Mouse (Mus musculus) hindbrain, postnatal 0 days (tissue): ENCODE results near the gene Satb2. TPM values are rescaled to one million over a fixed set of nuclear protein-coding genes. Genes with fewer than 3 reads are reported as not detected.
A peak's percentile ranks its signal among the peaks of the same experiment; 100 is the strongest.

Source experiments
- ATAC-seq: fragments of 200-750 bp; cut with Nextera tagmentation; 2 replicates; pipeline ENCODE4 v1.8.0; 2017; ENCODE audit warnings: mild to moderate bottlenecking, moderate TSS enrichment, moderate library complexity
- DNase-seq: peaks from one replicate; pipeline ENCODE4 v3.0.0-alpha.2; 2015; ENCODE audit warnings: low spot score
- H3K27ac ChIP-seq: fragments of 300-500 bp; sonication (generic); 2 replicates; pipeline ENCODE4 v1.5.1; 2014; ENCODE audit warnings: mild to moderate bottlenecking
- H3K27me3 ChIP-seq: fragments of 300-500 bp; sonication (generic); 2 replicates; pipeline ENCODE4 v1.6.1; 2014; ENCODE audit warnings: low read length, mixed read lengths; ENCODE audit not compliant: insufficient read depth
- H3K36me3 ChIP-seq: fragments of 300-500 bp; sonication (generic); 2 replicates; pipeline ENCODE4 v1.6.1; 2014; ENCODE audit warnings: low read length, mixed read lengths; ENCODE audit not compliant: insufficient read depth
- H3K4me1 ChIP-seq: fragments of 300-500 bp; sonication (generic); 2 replicates; pipeline ENCODE4 v1.6.1; 2014; ENCODE audit warnings: antibody characterized with exemption, low read length, mixed read lengths; ENCODE audit not compliant: insufficient read depth
- H3K4me2 ChIP-seq: fragments of 300-500 bp; sonication (generic); 2 replicates; pipeline ENCODE4 v1.6.1; 2014; ENCODE audit warnings: low read depth, mild to moderate bottlenecking, low read length, moderate library complexity, mixed read lengths
- H3K4me3 ChIP-seq: fragments of 300-500 bp; sonication (generic); 2 replicates; pipeline ENCODE4 v1.5.1; 2014; ENCODE audit warnings: low read length
- H3K9ac ChIP-seq: fragments of 300-500 bp; sonication (generic); replicated peaks from 2 replicates; pipeline ENCODE4 v1.6.1; 2014; ENCODE audit warnings: mild to moderate bottlenecking, low read length, moderate library complexity, mixed read lengths
- H3K9me3 ChIP-seq: fragments of 300-500 bp; sonication (generic); 2 replicates; pipeline ENCODE4 v1.6.1; 2016; ENCODE audit warnings: low read length, mixed read lengths
- CTCF ChIP-seq: IDR thresholded peaks from 2 replicates; pipeline ENCODE4 v1.5.1; 2016; ENCODE audit warnings: antibody characterized with exemption, control low read depth, low read depth
- WGBS: fragments of 180-500 bp; shearing (Covaris S2); extraction: QIAGEN DNeasy Blood & Tissue Kit; methylation state at CpG from one replicate; pipeline ENCODE4 v1.1.7; 2014; 5-methylcytosine and 5-hydroxymethylcytosine counted together
- polyA plus RNA-seq: library from polyadenylated mRNA; unstranded; fragments of >200 nt; fragmentation: Nextera tagmentation; extraction: Ambion mirVana; gene quantifications from 2 replicates; pipeline ENCODE4 v1.2.1, GENCODE M21; 2015
- total RNA-seq: library from RNA; depleted of rRNA; stranded (reverse); fragments of >200 nt; gene quantifications from 2 replicates; pipeline ENCODE4 v1.2.3, GENCODE M21; 2014

The Satb2 gene
- total and polyA plus RNA-seq, 2 experiments from 2014 or later = 1.1 to 1.7 TPM

DNA sequence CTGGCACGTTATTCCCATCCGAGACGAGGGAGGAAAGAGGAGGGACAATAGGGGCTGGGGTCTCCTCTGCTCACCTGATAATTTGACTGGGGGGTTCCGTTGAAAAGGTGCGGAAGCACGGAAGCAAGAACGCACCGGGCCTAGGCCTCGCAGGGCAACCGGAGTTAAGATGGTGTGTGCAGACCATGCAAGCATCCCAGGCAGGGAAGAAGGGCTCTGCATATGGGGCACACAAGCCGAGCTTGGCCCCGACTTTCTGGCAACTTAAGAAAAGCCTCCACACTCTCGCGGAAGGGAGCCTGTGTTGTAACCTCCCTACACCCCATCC is 6.0 kb upstream of the Satb2 start:
- no peaks in the 10 kb centered on the region for H3K4me1 ChIP-seq
- H3K4me3 ChIP-seq = peak overlapping the region; percentile 13; the same call in 1 of the 2 replicates
- TF ChIP-seq CTCF = no peak
- H3K9ac ChIP-seq = no peak overlapping the region
- no peaks in the 10 kb centered on the region for H3K9me3 ChIP-seq
- no peak for DNase-seq
- H3K27me3 ChIP-seq = peaks cover 52% of the 10 kb centered on the region
- 7% methylated on average over 14 of the region's 14 CpGs for WGBS
- H3K27ac ChIP-seq = no peak overlapping the region
- H3K36me3 ChIP-seq = no peaks in the 10 kb centered on the region
- peak overlapping the region; percentile 20; the same call in 1 of the 2 replicates for H3K4me2 ChIP-seq
- ATAC-seq = peak; percentile 27; the same call in 1 of the 2 replicates

GRCm38 (mm10) chr1:56983771-56984482 is 5.5 kb upstream of the Satb2 start:
- Histone ChIP-seq H3K27me3 (peaks cover 54% of the 10 kb centered on the region), H3K9ac (no peak overlapping the region), H3K9me3 (no peaks in the 10 kb centered on the region), H3K27ac (no peak overlapping the region), H3K4me1 (no peaks in the 10 kb centered on the region), H3K36me3 (no peaks in the 10 kb centered on the region), H3K4me3 (peak overlapping the region; percentile 13), H3K4me2 (peak overlapping the region; percentile 20; the same call in 1 of the 2 replicates)
- WGBS = 3% methylated on average over 25 of the region's 25 CpGs
- DNase-seq = no peak
- TF ChIP-seq CTCF = peak; percentile 30
- ATAC-seq = peak; percentile 49

GRCm38 (mm10) chr1:56983100-56983590 is 4.7 kb upstream of the Satb2 start:
- Histone ChIP-seq H3K27ac (no peak overlapping the region), H3K36me3 (no peaks in the 10 kb centered on the region), H3K27me3 (peaks cover 57% of the 10 kb centered on the region), H3K4me3 (no peak overlapping the region), H3K9ac (no peak overlapping the region), H3K4me1 (no peaks in the 10 kb centered on the region), H3K4me2 (no peak overlapping the region), H3K9me3 (no peaks in the 10 kb centered on the region)
- ATAC-seq = no peak
- WGBS = 8% methylated on average over 8 of the region's 8 CpGs
- no peak for TF ChIP-seq CTCF
- DNase-seq = no peak

- DNase-seq = no peak
- ATAC-seq = no peak
- no peaks in the 10 kb centered on the region for H3K4me1 ChIP-seq
- H3K9me3 ChIP-seq = no peaks in the 10 kb centered on the region
- H3K36me3 ChIP-seq = no peaks in the 10 kb centered on the region
- 3% methylated on average over 8 of the region's 8 CpGs for WGBS
- no peak overlapping the region for H3K4me2 ChIP-seq
- H3K9ac ChIP-seq = no peak overlapping the region
- no peak overlapping the region for H3K27ac ChIP-seq
- H3K27me3 ChIP-seq = peaks cover 62% of the 10 kb centered on the region
- TF ChIP-seq CTCF = no peak
- no peak overlapping the region for H3K4me3 ChIP-seq
Observed at GRCm38 (mm10) chr1:56982631-56983030, 4.2 kb upstream of the Satb2 start.

- DNase-seq = no peak
- WGBS = 2% methylated on average over 11 of the region's 11 CpGs
Observed at GRCm38 (mm10) chr1:56981947-56982555, 3.6 kb upstream of the Satb2 start.

DNA sequence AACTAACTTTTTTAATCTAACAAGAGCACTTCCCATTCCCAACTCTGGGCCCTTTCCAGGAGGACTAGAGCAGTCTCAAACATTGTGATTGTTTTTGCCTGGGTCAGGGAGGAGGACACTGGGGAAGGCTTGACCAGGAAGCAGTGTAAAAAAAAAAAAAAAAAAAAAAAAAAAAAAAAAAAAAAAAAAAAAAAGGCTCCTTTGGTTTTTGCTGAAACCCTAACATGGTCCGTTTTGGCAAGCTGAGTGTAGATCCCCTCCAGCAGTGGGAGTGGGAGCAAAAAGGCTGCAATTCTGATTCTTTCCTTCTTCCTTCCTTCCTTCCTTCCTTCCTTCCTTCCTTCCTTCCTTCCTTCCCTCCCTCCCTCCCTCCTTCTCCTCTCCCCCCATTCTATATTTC is 3.1 kb upstream of the Satb2 start:
- ATAC-seq (no peak), DNase-seq (no peak)
- Histone ChIP-seq H3K9me3 (no peaks in the 10 kb centered on the region), H3K27ac (no peak overlapping the region), H3K36me3 (no peaks in the 10 kb centered on the region), H3K9ac (no peak overlapping the region), H3K4me2 (no peak overlapping the region), H3K4me1 (peaks cover 4% of the 10 kb centered on the region), H3K27me3 (peaks cover 73% of the 10 kb centered on the region), H3K4me3 (no peak overlapping the region)
- TF ChIP-seq CTCF = no peak
- WGBS = 18% methylated on average over 1 of the region's 1 CpGs

More at GRCm38 (mm10) chr1:56981947-56982555, 3.6 kb upstream of the Satb2 start:
- Histone ChIP-seq H3K9me3 (no peaks in the 10 kb centered on the region), H3K27ac (no peak overlapping the region), H3K9ac (no peak overlapping the region), H3K4me3 (no peak overlapping the region), H3K4me1 (no peaks in the 10 kb centered on the region), H3K4me2 (no peak overlapping the region), H3K27me3 (peaks cover 67% of the 10 kb centered on the region), H3K36me3 (no peaks in the 10 kb centered on the region)
- no peak for ATAC-seq
- TF ChIP-seq CTCF = no peak
